Mouse (Mus musculus) liver, embryonic 15.5 days (tissue): ENCODE data around the gene Cfap43. TPM values are rescaled to one million over a fixed set of nuclear protein-coding genes. Genes with fewer than 3 reads are reported as not detected.
A peak's percentile ranks its signal among the peaks of the same experiment; 100 is the strongest.

Experiments
- ATAC-seq: fragments of 200-750 bp; cut with Nextera tagmentation; 2 replicates; pipeline ENCODE4 v1.8.0; 2017; ENCODE audit warnings: moderate number of reproducible peaks, mild to moderate bottlenecking, moderate library complexity; ENCODE audit not compliant: insufficient read depth
- H3K27ac ChIP-seq: fragments of 300-500 bp; sonication (generic); replicated peaks from 2 replicates; pipeline ENCODE4 v1.5.1; 2015; ENCODE audit warnings: mild to moderate bottlenecking, inconsistent platforms
- H3K27me3 ChIP-seq: fragments of 300-500 bp; sonication (generic); 2 replicates; pipeline ENCODE4 v1.6.1; 2015; ENCODE audit warnings: mild to moderate bottlenecking, inconsistent platforms
- H3K36me3 ChIP-seq: fragments of 300-500 bp; sonication (generic); replicated peaks from 2 replicates; pipeline ENCODE4 v1.6.1; 2015; ENCODE audit warnings: moderate library complexity, mild to moderate bottlenecking, inconsistent platforms
- H3K4me1 ChIP-seq: fragments of 300-500 bp; sonication (generic); replicated peaks from 2 replicates; pipeline ENCODE4 v1.6.1; 2015; ENCODE audit warnings: inconsistent platforms
- H3K4me2 ChIP-seq: fragments of 300-500 bp; sonication (generic); 2 replicates; pipeline ENCODE4 v1.6.1; 2015; ENCODE audit warnings: moderate library complexity, mild to moderate bottlenecking, inconsistent platforms
- H3K4me3 ChIP-seq: fragments of 300-500 bp; sonication (generic); replicated peaks from 2 replicates; pipeline ENCODE4 v1.5.1; 2015; ENCODE audit warnings: mild to moderate bottlenecking, inconsistent platforms
- H3K9ac ChIP-seq: fragments of 300-500 bp; sonication (generic); 2 replicates; pipeline ENCODE4 v1.6.1; 2015; ENCODE audit warnings: moderate library complexity, mild to moderate bottlenecking, inconsistent platforms
- H3K9me3 ChIP-seq: fragments of 300-500 bp; sonication (generic); replicated peaks from 2 replicates; pipeline ENCODE4 v1.6.1; 2016; ENCODE audit warnings: inconsistent platforms
- WGBS: fragments of 180-500 bp; shearing (Covaris S2); methylation state at CpG from one replicate; pipeline ENCODE4 v1.1.7; 2015; ENCODE audit warnings: mixed read lengths; ENCODE audit not compliant: insufficient replicate concordance; 5-methylcytosine and 5-hydroxymethylcytosine counted together
- polyA plus RNA-seq: library from polyadenylated mRNA; unstranded; fragments of >200 nt; fragmentation: Nextera tagmentation; extraction: Ambion mirVana; gene quantifications from 2 replicates; pipeline ENCODE4 v1.2.1, GENCODE M21; 2015

Cfap43 gene
- polyA plus RNA-seq, 1 experiment from 2014 or later, result 0.02 TPM

DNA sequence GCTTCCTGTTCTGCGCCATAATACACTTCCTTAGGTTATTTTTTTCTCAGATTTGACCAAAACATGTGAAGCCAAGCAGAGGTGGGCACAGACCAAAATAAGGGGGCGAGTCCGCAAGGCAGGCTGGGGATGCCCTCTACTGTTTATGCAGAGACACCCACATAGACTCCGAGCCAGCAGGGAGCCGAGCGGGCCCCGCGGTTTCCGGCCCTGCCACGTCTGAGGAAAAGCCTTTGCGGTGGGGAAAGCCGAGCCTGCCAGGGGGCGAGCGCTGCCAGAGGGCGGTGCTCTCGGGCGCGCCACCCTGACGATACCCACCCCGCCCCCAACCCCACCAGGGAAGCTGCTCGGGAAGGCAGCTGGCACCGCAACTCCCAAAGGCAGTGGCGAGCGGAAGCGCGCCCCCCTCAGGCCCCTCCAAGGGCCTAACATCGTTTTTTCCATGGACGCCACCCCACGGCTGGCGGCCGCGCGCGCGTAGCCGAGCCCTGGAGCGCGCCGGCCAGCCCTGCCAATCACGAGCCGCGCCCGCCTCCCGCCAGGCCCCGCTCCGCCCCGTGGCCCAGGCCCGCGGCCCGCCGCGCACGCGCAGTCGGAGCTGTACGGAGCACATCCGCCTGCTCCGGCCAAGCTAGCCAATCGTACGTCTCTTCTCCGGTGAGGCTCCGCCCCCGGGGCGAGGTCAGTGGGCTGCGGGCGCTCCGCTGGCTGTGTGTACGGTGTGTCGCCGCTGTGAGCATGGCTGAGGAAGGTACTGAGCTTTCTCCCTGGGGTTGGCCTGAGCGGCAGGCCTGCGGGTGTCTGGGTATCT lies 187.8 kb downstream of the Cfap43 start, which contains the start of gene Sfr1:
Gene Sfr1, plus strand, starts transcription at position 612 of the 811 bp plus-strand sequence.
- WGBS, result under 1% methylated on average over 72 of the region's 72 CpGs
- Histone ChIP-seq H3K4me1 (peaks cover 23% of the 10 kb centered on the region), H3K4me2 (peak within 1 kb of the TSS; percentile 96), H3K27ac (peak within 1 kb of the TSS; percentile 89), H3K36me3 (peaks cover 34% of the 10 kb centered on the region), H3K9me3 (no peaks in the 10 kb centered on the region), H3K27me3 (no peaks in the 10 kb centered on the region), H3K4me3 (peak within 1 kb of the TSS; percentile 77), H3K9ac (peak within 1 kb of the TSS; percentile 70)
- peak; percentile 96 for ATAC-seq

DNA sequence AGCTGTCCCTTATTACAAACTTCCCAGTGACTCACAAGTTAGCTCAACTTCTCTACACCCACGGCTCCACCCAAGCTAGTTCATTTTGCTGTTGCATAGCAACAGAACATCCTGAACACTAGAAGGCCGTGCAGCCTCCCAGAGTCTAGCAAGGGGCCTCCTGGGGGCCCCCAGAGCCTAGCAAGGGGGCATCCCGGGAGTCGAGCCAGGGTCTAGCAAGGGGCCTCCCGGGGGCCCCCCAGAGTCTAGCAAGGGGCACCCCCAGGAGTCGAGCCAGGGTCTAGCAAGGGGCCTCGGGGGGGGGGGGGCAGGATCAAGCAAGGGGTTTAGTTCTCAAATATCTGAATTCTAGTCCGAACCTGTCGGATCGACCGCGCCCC lies 188.4 kb downstream of the Cfap43 start:
- Histone ChIP-seq H3K4me2 (peak overlapping the region; percentile 96), H3K9ac (peak overlapping the region; percentile 70), H3K36me3 (peaks cover 28% of the 10 kb centered on the region), H3K27me3 (no peaks in the 10 kb centered on the region), H3K4me1 (peaks cover 23% of the 10 kb centered on the region), H3K9me3 (no peaks in the 10 kb centered on the region), H3K27ac (peak overlapping the region; percentile 89), H3K4me3 (peak overlapping the region; percentile 77)
- ATAC-seq, result peak; percentile 42
- WGBS, result under 1% methylated on average over 12 of the region's 12 CpGs

DNA sequence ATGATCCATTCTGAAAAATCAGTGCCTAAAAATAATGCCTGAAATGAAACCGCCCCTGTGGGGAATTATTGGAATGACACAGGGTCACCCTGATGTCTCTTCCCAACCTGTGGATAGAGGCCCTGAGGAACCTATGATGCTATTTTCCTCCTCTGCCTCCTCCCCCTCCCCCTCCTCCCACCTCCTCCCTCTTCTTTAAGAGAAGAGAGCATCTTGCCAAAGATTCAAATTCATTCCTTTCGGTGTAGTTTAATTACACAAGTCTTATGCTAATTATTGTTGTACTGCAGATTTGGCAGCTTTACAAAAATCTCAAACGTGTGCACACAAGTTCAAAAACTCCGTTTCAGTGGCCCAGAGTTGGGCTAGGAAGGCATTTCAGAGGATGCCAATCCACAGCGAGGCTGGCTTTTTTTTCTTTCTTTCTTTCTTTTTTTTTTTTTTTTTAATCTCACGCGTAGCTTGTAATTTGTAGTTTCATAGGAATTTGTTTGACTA lies 193.4 kb downstream of the Cfap43 start:
- 60% methylated on average over 7 of the region's 7 CpGs for WGBS

DNA sequence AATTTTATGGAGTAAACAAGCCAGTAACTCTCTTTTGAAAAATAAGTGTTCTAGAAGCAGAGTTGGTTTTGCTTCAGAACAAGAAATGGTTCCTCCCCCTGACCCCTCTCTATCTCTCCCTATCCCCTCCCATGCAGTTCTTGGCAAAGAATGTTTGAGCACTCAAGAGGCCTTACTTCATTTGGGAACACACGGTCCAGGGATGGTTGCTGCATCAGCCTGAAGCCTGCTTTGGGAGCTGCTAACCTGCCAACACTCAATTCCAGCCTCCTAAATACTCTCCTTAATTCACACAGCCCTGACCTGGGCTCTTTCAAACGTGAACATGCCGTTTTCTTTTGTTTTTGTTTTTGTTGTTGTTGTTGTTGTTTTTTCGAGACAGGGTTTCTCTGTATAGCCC lies 194.2 kb downstream of the Cfap43 start:
- H3K27me3 ChIP-seq, result no peaks in the 10 kb centered on the region; the same call in 1 of the 2 replicates
- H3K27ac ChIP-seq, result no peak overlapping the region
- H3K9ac ChIP-seq, result no peak overlapping the region
- H3K4me3 ChIP-seq, result no peak overlapping the region
- ATAC-seq, result no peak
- H3K36me3 ChIP-seq, result no peaks in the 10 kb centered on the region
- no peaks in the 10 kb centered on the region for H3K9me3 ChIP-seq
- H3K4me2 ChIP-seq, result no peak overlapping the region
- WGBS, result 59% methylated on average over 4 of the region's 4 CpGs
- peaks cover 3% of the 10 kb centered on the region for H3K4me1 ChIP-seq

More for the DNA sequence above, 193.4 kb downstream of the Cfap43 start:
- peaks cover 11% of the 10 kb centered on the region for H3K4me1 ChIP-seq
- no peaks in the 10 kb centered on the region for H3K9me3 ChIP-seq
- H3K27ac ChIP-seq, result no peak overlapping the region
- H3K9ac ChIP-seq, result no peak overlapping the region
- no peaks in the 10 kb centered on the region; the same call in 1 of the 2 replicates for H3K27me3 ChIP-seq
- H3K36me3 ChIP-seq, result no peaks in the 10 kb centered on the region
- H3K4me3 ChIP-seq, result no peak overlapping the region
- no peak for ATAC-seq
- no peak overlapping the region for H3K4me2 ChIP-seq

DNA sequence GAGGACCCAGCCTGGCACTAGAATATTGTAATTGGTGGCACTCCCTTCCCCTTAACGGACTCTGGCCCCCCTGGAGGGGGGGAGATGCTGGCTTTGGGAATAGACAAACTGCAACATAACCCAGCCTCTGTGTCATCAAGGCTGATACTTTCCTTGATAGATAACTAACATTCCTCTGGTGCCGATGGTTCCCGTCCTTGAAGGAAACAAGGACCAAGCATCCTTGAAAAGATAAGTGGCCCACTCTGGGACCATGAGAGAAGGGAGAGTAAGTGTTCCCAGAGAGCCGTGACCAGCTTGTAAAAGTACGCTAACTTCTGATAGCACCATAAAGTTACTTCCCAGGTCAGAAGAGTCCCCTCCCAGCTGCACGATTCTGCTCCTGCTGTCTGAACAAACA lies 196.6 kb downstream of the Cfap43 start:
- 52% methylated on average over 6 of the region's 6 CpGs for WGBS
- H3K9me3 ChIP-seq, result no peaks in the 10 kb centered on the region
- no peaks in the 10 kb centered on the region for H3K36me3 ChIP-seq
- no peak overlapping the region for H3K4me2 ChIP-seq
- H3K27ac ChIP-seq, result no peak overlapping the region
- no peaks in the 10 kb centered on the region; the same call in 1 of the 2 replicates for H3K27me3 ChIP-seq
- H3K9ac ChIP-seq, result no peak overlapping the region
- no peaks in the 10 kb centered on the region for H3K4me1 ChIP-seq
- H3K4me3 ChIP-seq, result no peak overlapping the region
- no peak for ATAC-seq

DNA sequence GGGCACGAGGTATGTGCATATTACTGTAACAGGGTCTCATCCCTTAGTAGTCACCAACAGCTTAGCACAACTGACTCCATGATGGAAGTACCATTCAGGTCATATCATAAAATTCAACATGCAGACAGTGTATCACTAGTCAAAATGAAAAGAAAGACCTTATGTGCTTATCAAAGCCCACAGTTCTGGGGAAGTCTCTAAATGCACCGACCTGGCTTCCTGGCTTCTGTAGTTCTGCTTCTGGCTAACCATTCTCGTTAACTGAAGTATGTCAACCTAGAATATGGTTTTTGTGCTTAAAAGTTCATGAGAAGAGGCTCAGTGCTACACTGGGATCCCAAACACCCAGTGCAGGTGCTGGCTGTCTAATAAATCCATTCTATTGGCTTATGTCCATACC lies 199.9 kb downstream of the Cfap43 start:
- Histone ChIP-seq H3K27me3 (no peaks in the 10 kb centered on the region; the same call in 1 of the 2 replicates), H3K36me3 (no peaks in the 10 kb centered on the region), H3K4me1 (no peaks in the 10 kb centered on the region), H3K4me2 (no peak overlapping the region), H3K27ac (no peak overlapping the region), H3K9ac (no peak overlapping the region), H3K4me3 (no peak overlapping the region), H3K9me3 (no peaks in the 10 kb centered on the region)
- ATAC-seq, result no peak
- WGBS, result 38% methylated on average over 3 of the region's 3 CpGs

DNA sequence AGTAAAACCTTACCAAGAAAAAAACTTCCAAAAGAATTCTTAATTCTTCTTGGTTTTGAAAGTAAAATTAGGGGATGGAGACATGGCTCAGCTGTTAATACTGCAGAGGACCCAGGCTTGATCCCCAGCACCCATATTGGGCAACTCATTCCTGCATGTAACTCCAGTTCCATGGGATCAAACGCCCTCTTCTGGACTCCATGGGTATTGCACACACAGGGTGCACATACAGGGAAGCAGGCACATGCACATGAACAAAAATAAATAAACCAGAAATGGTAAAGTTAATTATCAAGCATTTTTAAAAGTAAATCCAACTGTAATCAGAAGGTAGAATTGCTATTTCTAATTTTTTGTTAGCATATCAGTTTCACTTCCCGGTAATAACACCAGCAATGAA lies 202.9 kb downstream of the Cfap43 start:
- Histone ChIP-seq H3K27ac (no peak overlapping the region), H3K4me3 (no peak overlapping the region), H3K9ac (no peak overlapping the region), H3K36me3 (no peaks in the 10 kb centered on the region), H3K27me3 (no peaks in the 10 kb centered on the region), H3K4me1 (no peaks in the 10 kb centered on the region), H3K9me3 (no peaks in the 10 kb centered on the region), H3K4me2 (no peak overlapping the region)
- 46% methylated on average over 2 of the region's 2 CpGs for WGBS
- no peak for ATAC-seq

DNA sequence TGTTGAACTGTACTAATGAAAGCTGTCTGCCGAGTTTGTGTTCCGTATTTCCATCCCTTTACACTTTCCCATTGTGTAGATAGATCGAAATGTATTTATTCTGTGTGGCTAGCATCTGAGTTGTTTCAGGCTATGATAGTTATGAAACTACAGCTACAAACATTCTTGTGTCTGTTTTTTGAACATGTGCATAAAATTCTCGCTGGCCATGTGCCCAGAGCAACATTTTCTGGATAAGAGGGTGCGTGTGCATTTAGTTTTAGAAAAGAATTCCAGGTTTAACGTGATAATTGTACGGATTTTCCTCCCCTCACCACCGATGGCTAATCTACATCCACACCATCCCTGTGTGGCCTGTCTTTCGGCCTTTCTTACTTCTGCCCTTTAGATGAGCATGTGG lies 205.6 kb downstream of the Cfap43 start:
- Histone ChIP-seq H3K4me1 (no peaks in the 10 kb centered on the region), H3K36me3 (no peaks in the 10 kb centered on the region), H3K9ac (no peak overlapping the region), H3K9me3 (no peaks in the 10 kb centered on the region), H3K27me3 (no peaks in the 10 kb centered on the region), H3K4me3 (no peak overlapping the region), H3K27ac (no peak overlapping the region), H3K4me2 (no peak overlapping the region)
- 58% methylated on average over 9 of the region's 9 CpGs for WGBS
- no peak for ATAC-seq

DNA sequence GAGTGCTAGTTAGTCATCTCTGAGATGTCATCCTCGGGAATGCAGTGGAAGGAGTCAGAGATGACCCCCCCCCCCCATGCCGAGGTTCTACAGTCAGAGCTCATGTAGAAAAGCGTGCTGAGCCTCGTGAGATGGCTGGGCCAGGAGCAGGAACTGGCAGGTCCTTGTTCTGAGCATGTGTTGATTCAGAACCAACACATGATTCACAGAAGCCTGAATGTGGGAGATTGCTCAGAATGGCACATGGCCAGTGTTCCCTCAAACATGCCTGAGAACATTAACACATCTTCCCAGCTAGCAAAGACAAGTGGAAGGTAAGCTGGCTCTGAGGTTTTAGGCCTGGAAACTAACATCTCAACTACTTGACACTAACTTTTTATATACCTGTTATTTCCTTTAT lies 208.7 kb downstream of the Cfap43 start:
- WGBS, result 63% methylated on average over 4 of the region's 4 CpGs
- Histone ChIP-seq H3K9ac (no peak overlapping the region), H3K4me3 (no peak overlapping the region), H3K36me3 (no peaks in the 10 kb centered on the region), H3K4me2 (no peak overlapping the region), H3K27me3 (no peaks in the 10 kb centered on the region), H3K4me1 (no peaks in the 10 kb centered on the region), H3K27ac (no peak overlapping the region), H3K9me3 (no peaks in the 10 kb centered on the region)
- ATAC-seq, result no peak

DNA sequence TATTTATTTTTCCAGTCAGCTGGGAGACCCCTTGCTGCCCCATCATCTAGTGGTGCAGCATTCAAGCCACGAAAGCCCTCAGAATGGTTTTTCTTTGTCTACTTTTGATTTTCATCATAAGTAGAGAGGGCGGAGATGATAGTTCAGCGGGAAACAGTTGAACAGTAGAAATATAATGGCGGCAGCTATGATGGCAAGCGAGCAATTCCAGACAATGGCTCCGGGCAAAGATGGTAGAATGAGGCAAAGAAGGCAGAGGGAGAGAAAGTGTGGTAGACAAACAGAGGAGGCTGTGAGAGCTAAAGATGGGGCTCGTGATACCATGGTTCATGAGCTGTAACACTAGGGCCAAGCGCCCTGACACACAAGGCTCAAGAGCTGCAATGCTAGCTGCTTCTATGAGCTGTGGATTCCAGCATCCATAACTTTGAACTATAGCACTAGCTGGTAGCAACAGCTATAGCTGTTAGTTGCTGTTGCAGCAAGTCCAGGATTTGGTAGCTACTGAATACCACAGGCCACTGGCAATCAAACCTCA lies 213.2 kb downstream of the Cfap43 start:
- WGBS, result 79% methylated on average over 8 of the region's 8 CpGs
- no peaks in the 10 kb centered on the region for H3K9me3 ChIP-seq
- H3K27me3 ChIP-seq, result no peaks in the 10 kb centered on the region
- H3K9ac ChIP-seq, result no peak overlapping the region
- no peak for ATAC-seq
- no peaks in the 10 kb centered on the region for H3K4me1 ChIP-seq
- no peak overlapping the region for H3K27ac ChIP-seq
- no peaks in the 10 kb centered on the region for H3K36me3 ChIP-seq
- no peak overlapping the region for H3K4me3 ChIP-seq
- H3K4me2 ChIP-seq, result no peak overlapping the region

DNA sequence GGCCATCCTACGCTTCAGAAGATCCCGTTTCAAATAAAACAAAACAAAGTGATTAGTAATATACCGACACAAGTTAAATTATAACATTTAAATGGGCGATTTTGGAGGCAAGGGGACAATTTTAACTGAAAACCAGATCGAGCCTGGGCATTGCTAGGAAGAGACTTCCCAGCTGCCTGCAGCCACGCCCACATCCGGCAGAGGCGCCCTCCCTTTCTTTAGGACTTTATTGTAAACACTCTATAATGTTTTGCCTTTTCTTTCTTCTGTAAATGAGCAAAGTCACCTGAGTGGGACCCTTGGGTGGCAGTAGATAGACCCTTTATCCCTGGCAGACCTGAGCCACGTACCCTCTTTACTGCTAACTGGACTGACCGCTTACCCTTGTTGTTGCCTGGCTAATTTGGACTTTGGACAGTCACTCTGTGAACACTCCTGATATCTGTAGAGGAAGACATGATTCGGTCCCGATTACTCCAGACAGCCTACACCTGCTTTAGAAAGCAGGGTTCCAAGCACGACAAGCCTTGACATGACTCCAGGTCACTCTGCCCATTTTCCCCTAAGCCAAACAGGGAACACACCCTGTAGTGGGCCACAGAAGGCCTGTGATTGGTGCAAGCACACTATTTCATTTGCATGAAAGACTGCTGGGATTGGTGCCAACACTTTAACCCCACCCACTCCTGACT lies 213.9 kb downstream of the Cfap43 start:
- Histone ChIP-seq H3K4me2 (no peak overlapping the region), H3K27ac (no peak overlapping the region), H3K4me3 (no peak overlapping the region), H3K27me3 (no peaks in the 10 kb centered on the region), H3K9ac (no peak overlapping the region), H3K36me3 (no peaks in the 10 kb centered on the region), H3K9me3 (no peaks in the 10 kb centered on the region), H3K4me1 (no peaks in the 10 kb centered on the region)
- no peak for ATAC-seq
- 51% methylated on average over 13 of the region's 13 CpGs for whole genome bisulfite sequencing
